Mouse (Mus musculus) CD4-positive, CD25-positive, alpha-beta regulatory T cell, adult 2 months (primary cell): Measurements from ENCODE around the gene Atoh8.

ENCODE experiments used
- DNase-seq: peaks from one replicate; pipeline ENCODE4 v3.0.0-alpha.2; 2012; ENCODE audit warnings: low read depth, low spot score

The Atoh8 gene

GRCm38 (mm10) chr6:72254588-72255075, 19.3 kb upstream of the Atoh8 start:
- DNase-seq = no peak

GRCm38 (mm10) chr6:72253911-72254587, 18.7 kb upstream of the Atoh8 start:
- no peak for DNase-seq

- no peak for DNase-seq
Observed at GRCm38 (mm10) chr6:72253168-72253567, 17.8 kb upstream of the Atoh8 start.

GRCm38 (mm10) chr6:72252433-72252832, 17.1 kb upstream of the Atoh8 start:
- DNase-seq = no peak

DNA sequence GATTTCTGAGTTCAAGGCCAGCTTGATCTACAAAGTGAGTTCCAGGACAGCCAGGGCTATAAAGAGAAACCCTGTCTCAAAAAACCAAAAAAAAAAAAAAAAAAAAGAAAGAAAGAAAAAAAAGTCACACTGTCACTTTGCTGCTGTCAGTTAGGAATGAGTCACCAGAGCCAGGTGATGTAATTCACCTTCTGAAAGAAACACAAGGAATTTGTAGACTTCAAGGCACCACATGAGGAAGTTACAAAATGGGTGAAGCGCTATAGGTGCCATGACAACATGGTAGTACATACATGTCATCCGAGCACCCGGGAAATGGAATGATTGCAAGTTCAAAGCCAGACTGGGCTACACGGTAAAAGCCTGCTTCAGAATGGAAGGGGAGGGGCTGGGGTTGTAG, 14.6 kb upstream of the Atoh8 start:
- no peak for DNase-seq

GRCm38 (mm10) chr6:72248150-72248914, 13.0 kb upstream of the Atoh8 start:
- DNase-seq = no peak

DNA sequence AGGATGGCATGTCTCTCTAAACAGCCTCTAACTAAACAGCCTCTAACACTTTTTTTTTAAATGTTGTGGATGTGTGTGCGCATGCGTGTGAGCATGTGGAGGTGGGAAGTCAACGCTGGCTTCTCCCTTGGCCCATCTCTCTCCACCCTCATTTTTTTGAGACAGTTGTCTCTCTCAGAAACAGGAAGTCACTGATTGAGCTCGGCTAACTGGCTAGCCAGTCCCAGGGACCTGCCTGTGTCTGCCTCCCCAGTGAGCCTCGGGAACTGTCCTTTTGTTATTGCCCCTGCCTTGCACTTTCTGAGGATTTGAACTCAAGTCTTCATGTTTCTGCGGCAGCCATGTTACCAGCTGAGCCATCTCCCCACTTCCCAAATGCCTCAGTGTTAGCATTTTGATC, 10.9 kb upstream of the Atoh8 start:
- no peak for DNase-seq

DNA sequence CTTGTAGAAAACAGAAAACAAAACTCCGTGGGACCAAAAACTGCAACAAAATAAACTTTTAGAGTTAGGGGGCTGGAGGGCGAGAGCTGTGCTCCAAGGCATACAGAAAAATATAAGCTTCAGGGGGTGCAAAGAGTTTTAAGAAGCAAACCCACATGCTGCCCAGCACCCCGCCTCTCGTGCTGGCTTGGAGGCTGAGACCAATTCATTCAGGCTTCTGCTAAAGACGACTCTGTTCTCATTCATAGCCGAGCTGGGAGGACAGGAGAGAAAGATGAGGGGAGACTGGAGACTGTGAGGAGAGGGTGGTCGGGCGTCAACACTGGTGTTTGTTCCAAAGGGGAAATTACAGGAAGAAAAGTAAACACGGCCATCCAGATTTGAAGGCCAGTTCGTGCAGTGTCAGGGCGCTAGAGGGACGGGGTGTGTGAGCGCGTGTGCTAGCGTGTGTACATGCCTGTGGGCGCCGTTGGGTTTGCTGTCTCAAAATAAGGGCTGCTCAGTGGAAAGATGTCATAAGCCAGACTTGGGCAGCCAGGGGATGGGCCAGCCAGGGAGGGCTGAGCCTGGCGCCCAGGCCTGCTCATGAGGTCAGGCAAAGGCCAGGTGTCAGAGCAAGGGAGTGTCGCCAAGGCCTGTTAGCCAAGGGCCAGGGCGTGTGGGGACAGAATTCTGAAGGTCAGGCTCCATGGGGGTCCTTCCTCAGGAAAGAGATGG, 9.3 kb upstream of the Atoh8 start:
- no peak for DNase-seq

DNA sequence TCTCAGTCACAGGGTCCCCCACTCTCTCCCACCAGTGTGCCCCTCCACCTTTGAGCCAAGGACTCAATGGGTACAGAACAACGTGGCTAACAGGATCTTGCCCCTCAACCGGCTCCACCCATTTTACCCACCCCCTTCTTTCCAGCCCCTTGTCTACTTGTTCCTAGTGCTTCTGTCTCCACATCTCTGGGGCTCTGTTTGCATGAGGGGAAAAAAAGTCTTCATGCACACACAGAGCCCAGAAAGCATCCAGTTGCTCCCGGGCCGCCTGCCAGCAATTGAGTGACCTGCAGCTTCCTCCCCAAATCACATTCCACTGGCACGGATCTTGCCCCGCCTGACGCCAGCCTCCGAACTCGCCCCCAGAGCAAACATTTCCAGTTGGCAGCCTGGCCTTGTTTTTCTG, 8.8 kb upstream of the Atoh8 start:
- no peak for DNase-seq

- no peak for DNase-seq
Observed at GRCm38 (mm10) chr6:72242532-72243320, 7.3 kb upstream of the Atoh8 start.

GRCm38 (mm10) chr6:72241843-72242154, 6.4 kb upstream of the Atoh8 start:
- DNase-seq = no peak

DNA sequence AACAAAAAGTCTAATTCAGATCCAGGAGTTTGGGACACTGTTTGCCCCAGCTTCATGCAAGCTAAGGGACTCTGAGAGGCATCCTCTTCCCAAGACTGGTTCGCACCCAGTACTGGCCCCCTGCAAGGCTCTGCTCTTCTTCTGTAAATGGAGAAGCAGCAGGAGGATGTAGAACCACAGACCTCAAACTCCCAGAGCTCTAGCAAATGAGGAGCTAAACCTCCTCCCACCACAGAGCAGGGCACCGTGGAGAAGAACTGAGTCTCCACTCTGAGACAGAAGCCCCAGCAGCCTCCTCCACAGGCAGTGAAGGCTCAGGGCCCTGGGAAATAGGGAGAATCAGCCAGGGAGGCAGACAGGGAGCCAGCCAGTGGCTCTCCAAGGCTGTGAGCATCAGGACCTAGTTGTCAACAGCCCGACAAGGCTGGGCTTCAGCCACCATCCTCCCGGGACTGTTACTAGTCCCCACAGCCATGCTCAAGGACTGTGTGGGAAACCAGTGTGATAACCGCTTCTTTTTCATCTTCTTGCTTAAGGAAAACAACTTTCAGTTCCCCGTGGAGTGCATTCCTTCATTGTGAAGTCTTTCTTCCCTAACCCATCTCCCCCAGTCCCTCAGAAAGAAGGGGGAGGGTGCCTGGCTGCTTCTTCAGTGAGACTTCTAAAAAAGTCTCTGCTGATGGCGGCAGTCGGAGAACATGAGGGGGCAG, 5.9 kb upstream of the Atoh8 start:
- DNase-seq = no peak

GRCm38 (mm10) chr6:72240042-72240441, 4.7 kb upstream of the Atoh8 start:
- DNase-seq = no peak

DNA sequence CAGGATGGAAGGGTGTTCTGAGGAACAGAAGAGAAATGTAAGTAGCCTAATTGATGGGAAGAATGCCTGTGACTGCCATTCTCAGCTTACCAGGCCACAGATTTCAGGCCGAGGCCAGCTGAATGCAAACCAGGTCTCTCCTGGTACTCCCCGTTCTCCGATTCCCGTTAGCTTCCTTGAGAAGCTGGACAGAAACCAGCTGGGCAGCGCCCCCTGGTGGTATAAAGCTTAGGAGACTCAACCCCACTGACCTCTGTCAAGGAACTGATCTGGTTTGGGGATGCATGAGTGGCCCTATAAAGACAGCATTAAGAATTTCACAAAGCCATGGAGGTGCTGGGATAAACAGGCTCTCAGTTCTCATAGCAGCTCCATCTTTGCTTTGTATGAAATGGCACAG, 1.7 kb upstream of the Atoh8 start:
- peak; percentile 83 for DNase-seq

- DNase-seq = no peak
Observed at GRCm38 (mm10) chr6:72235807-72236407, 530 bp upstream of the Atoh8 start.

GRCm38 (mm10) chr6:72234372-72235097, 842 bp downstream of the Atoh8 start:
- no peak for DNase-seq

- no peak for DNase-seq
Observed at GRCm38 (mm10) chr6:72233950-72234349, 1.4 kb downstream of the Atoh8 start.

- no peak for DNase-seq
Observed at GRCm38 (mm10) chr6:72232870-72233269, 2.5 kb downstream of the Atoh8 start.

- DNase-seq = no peak
Observed at GRCm38 (mm10) chr6:72232411-72232810, 3.0 kb downstream of the Atoh8 start.

- no peak for DNase-seq
Observed at GRCm38 (mm10) chr6:72230875-72231274, 4.5 kb downstream of the Atoh8 start.
